Mouse (Mus musculus) fibroblast of lung, adult 2 months (primary cell): Measurements from ENCODE around the gene Dnah1.
A peak's percentile ranks its signal among the peaks of the same experiment; 100 is the strongest.

ENCODE experiments used
- DNase-seq: peaks from one replicate; pipeline ENCODE4 v3.0.0-alpha.2; 2011; ENCODE audit warnings: low read depth

Gene Dnah1

GRCm38 (mm10) chr14:31323849-31324792, at the start of gene Dnah1:
TSS of gene Dnah1 (minus strand) at chr14:31323896.
- no peak for DNase-seq

- DNase-seq, result no peak
Observed at GRCm38 (mm10) chr14:31369377-31369776, 45.7 kb upstream of the Dnah1 start.

- DNase-seq, result no peak
Observed at GRCm38 (mm10) chr14:31367951-31368350, 44.3 kb upstream of the Dnah1 start.

GRCm38 (mm10) chr14:31365350-31365749, 41.7 kb upstream of the Dnah1 start:
- peak; percentile 40 for DNase-seq

- DNase-seq, result no peak
Observed at GRCm38 (mm10) chr14:31364589-31364988, 40.9 kb upstream of the Dnah1 start.

- DNase-seq, result no peak
Observed at GRCm38 (mm10) chr14:31362236-31362635, 38.5 kb upstream of the Dnah1 start.

GRCm38 (mm10) chr14:31345367-31345766, 21.7 kb upstream of the Dnah1 start:
- no peak for DNase-seq

- no peak for DNase-seq
Observed at GRCm38 (mm10) chr14:31343241-31343640, 19.5 kb upstream of the Dnah1 start.

GRCm38 (mm10) chr14:31337947-31338346, 14.3 kb upstream of the Dnah1 start:
- no peak for DNase-seq

- no peak for DNase-seq
Observed at GRCm38 (mm10) chr14:31337406-31337805, 13.7 kb upstream of the Dnah1 start.

GRCm38 (mm10) chr14:31336369-31337155, 12.9 kb upstream of the Dnah1 start, which contains the start of gene Capn7:
TSS of gene Capn7 (plus strand) at chr14:31336638.
- DNase-seq, result peak; percentile 87

GRCm38 (mm10) chr14:31335765-31336164, 12.1 kb upstream of the Dnah1 start:
- no peak for DNase-seq

GRCm38 (mm10) chr14:31330957-31331356, 7.3 kb upstream of the Dnah1 start:
- no peak for DNase-seq

GRCm38 (mm10) chr14:31329741-31330140, 6.0 kb upstream of the Dnah1 start:
- no peak for DNase-seq

GRCm38 (mm10) chr14:31327681-31328080, 4.0 kb upstream of the Dnah1 start:
- DNase-seq, result no peak

- no peak for DNase-seq
Observed at GRCm38 (mm10) chr14:31327196-31327595, 3.5 kb upstream of the Dnah1 start.

GRCm38 (mm10) chr14:31326770-31327169, 3.1 kb upstream of the Dnah1 start:
- no peak for DNase-seq

GRCm38 (mm10) chr14:31325551-31325950, 1.9 kb upstream of the Dnah1 start:
- no peak for DNase-seq

GRCm38 (mm10) chr14:31324851-31325250, 1.2 kb upstream of the Dnah1 start:
- DNase-seq, result no peak

- no peak for DNase-seq
Observed at GRCm38 (mm10) chr14:31323189-31323588, 507 bp downstream of the Dnah1 start.

- DNase-seq, result no peak
Observed at GRCm38 (mm10) chr14:31322191-31322590, 1.5 kb downstream of the Dnah1 start.

GRCm38 (mm10) chr14:31321181-31321580, 2.5 kb downstream of the Dnah1 start:
- DNase-seq, result no peak

- DNase-seq, result no peak
Observed at GRCm38 (mm10) chr14:31319546-31319945, 4.2 kb downstream of the Dnah1 start.
